Mouse (Mus musculus) erythroblast, embryonic 14.5 days (primary cell): ENCODE data around the gene Rdh8. TPM values are rescaled to one million over a fixed set of nuclear protein-coding genes. Genes with fewer than 3 reads are reported as not detected.

Source experiments
- H3K27me3 ChIP-seq: 2 replicates; pipeline ENCODE4 v1.6.1; 2012; ENCODE audit warnings: inconsistent platforms; ENCODE audit not compliant: control insufficient read depth
- H3K36me3 ChIP-seq: 2 replicates; pipeline ENCODE4 v1.6.1; 2012; ENCODE audit warnings: mild to moderate bottlenecking, inconsistent platforms; ENCODE audit not compliant: control insufficient read depth
- H3K4me1 ChIP-seq: 2 replicates; pipeline ENCODE4 v1.6.1; 2012; ENCODE audit warnings: inconsistent platforms; ENCODE audit not compliant: control insufficient read depth
- H3K4me3 ChIP-seq: replicated peaks from 2 replicates; pipeline ENCODE3; 2012; ENCODE audit warnings: moderate library complexity, mild to moderate bottlenecking, inconsistent platforms
- H3K9me3 ChIP-seq: 2 replicates; pipeline ENCODE4 v1.6.1; 2012; ENCODE audit warnings: low read length, inconsistent platforms, mixed read lengths; ENCODE audit not compliant: control insufficient read depth
- GATA1 ChIP-seq: IDR thresholded peaks from 2 replicates; pipeline ENCODE4 v1.6.1; 2012; ENCODE audit warnings: low read length, inconsistent platforms, mixed read lengths
- TAL1 ChIP-seq: IDR thresholded peaks from 3 replicates; pipeline ENCODE4 v1.6.1; 2012; ENCODE audit warnings: low read length, inconsistent platforms, mixed read lengths
- polyA plus RNA-seq: library from polyadenylated mRNA; stranded (reverse); fragments of >175 nt; gene quantifications from 2 replicates; pipeline ENCODE4 v1.2.3, GENCODE M21; 2012

The Rdh8 gene
- polyA plus RNA-seq, 1 experiment: not detected

- H3K9me3 ChIP-seq: no peaks in the 10 kb centered on the region
- H3K27me3 ChIP-seq: peaks cover 2% of the 10 kb centered on the region; the same call in 1 of the 2 replicates
- TF ChIP-seq GATA1 (no peak), TAL1 (no peak)
- peaks cover 40% of the 10 kb centered on the region for H3K4me1 ChIP-seq
- peaks cover 10% of the 10 kb centered on the region; the same call in 1 of the 2 replicates for H3K36me3 ChIP-seq
- no peak overlapping the region for H3K4me3 ChIP-seq
These were observed 56.9 kb downstream of the Rdh8 start for GRCm38 (mm10) chr9:20875021-20875790.

Other genes starting within 250 kb of the Rdh8 start
- 0.11 and 0.13 TPM in 2 replicates for gene Zfp846, start 237.2 kb upstream of the Rdh8 start, polyA plus RNA-seq
- gene Ubl5, start 175.6 kb upstream of the Rdh8 start, polyA plus RNA-seq: 2.7 and 3.2 TPM in 2 replicates
- gene Fbxl12, start 173.7 kb upstream of the Rdh8 start, polyA plus RNA-seq: 0.38 and 0.83 TPM in 2 replicates
- gene Pin1, start 166.4 kb upstream of the Rdh8 start, polyA plus RNA-seq: 2.3 and 2.4 TPM in 2 replicates
- not detected in 2 replicates for gene Olfm2, start 72.2 kb upstream of the Rdh8 start, polyA plus RNA-seq
- gene Col5a3, start 3.4 kb upstream of the Rdh8 start, polyA plus RNA-seq: not detected in 2 replicates
- 0.29 and 0.57 TPM in 2 replicates for gene A230050P20Rik, start 50.1 kb downstream of the Rdh8 start, polyA plus RNA-seq
- gene Angptl6, start 61.2 kb downstream of the Rdh8 start, polyA plus RNA-seq: 0.06 and 0.19 TPM in 2 replicates
- 14.9 and 16.4 TPM in 2 replicates for gene Ppan, start 69.7 kb downstream of the Rdh8 start, polyA plus RNA-seq
- 46.8 and 55.3 TPM in 2 replicates for gene Eif3g, start 80.1 kb downstream of the Rdh8 start, polyA plus RNA-seq
- gene Dnmt1, start 141.4 kb downstream of the Rdh8 start, polyA plus RNA-seq: 25.3 TPM in 2 replicates
- gene S1pr2, start 158.3 kb downstream of the Rdh8 start, polyA plus RNA-seq: 0.02 TPM in 2 replicates
- gene Mrpl4, start 184.2 kb downstream of the Rdh8 start, polyA plus RNA-seq: 11.7 and 15.4 TPM in 2 replicates
- 0.04 and 0.11 TPM in 2 replicates for gene Icam1, start 197.5 kb downstream of the Rdh8 start, polyA plus RNA-seq
- gene Icam4, start 210.9 kb downstream of the Rdh8 start, polyA plus RNA-seq: 105 and 134 TPM in 2 replicates
- 0.63 and 0.86 TPM in 2 replicates for gene Icam5, start 213.6 kb downstream of the Rdh8 start, polyA plus RNA-seq
- gene Zglp1, start 248.6 kb downstream of the Rdh8 start, polyA plus RNA-seq: 1.4 and 1.9 TPM in 2 replicates